Mouse (Mus musculus) adrenal gland, adult 2 months (tissue): ENCODE results near the gene Ppp1r18. TPM values are rescaled to one million over a fixed set of nuclear protein-coding genes. Genes with fewer than 3 reads are reported as not detected.

Experiments used
- DNase-seq: peaks from one replicate; pipeline ENCODE4 v3.0.0; 2021
- microRNA-seq, 2 experiments: library from miRNA; unstranded; fragments of <30 nt; microRNA quantifications; one replicate each; pipeline ENCODE4 v1.2.0; 2021
- polyA plus RNA-seq: library from polyadenylated mRNA; depleted of rRNA; stranded (reverse); fragments of >200 nt; gene quantifications from 2 replicates; pipeline ENCODE4 v1.2.3, GENCODE M21; 2012; rRNA removed
- total RNA-seq, 2 experiments: library from RNA; stranded (reverse); gene quantifications; 2 replicates each; pipeline ENCODE4 v1.2.3; 2021

Ppp1r18 gene
- total and polyA plus RNA-seq, 3 experiments = 27.3 to 42.6 (median 37.3) TPM

GRCm38 (mm10) chr17:35914975-35915374 is 49.6 kb downstream of the Ppp1r18 start:
- no peak for DNase-seq

DNA sequence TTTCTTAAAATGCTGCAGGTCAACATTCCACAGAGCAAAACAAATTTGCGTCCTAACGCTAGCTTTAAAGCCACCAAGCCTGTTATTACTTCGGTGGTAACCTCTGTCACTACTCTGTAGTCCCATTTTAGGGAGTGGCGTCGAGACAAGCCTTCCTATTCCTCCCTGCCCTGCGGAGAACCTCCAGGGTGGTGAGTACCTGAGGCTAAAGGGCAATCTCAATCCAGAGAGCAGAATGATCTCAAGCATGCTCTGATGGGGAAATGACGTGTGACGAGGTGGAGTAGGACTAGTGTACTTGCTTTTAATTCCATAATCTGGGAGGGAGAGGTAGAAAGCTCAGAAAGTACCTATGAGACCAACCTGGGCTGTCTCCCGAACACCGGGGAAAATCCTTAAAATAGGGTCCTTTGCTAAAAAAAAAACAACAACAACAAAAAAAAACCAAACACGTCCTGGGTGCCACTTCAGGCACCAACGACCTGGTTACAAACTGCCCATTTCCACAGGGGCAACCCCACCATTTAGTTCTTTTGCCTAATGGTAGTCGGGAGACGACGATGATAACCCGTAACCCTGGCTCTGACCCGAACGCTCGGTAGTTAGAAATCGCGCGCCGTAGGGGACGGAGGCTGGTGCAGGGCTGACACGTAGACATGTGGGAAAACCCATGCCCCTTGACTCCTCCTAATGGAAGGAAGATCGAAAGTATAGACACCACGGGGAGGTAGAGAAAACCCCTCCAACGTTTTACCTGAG is 50.3 kb downstream of the Ppp1r18 start:
- peak; percentile 68 for DNase-seq

GRCm38 (mm10) chr17:35916297-35917142 is 51.1 kb downstream of the Ppp1r18 start, which contains the start of the genes Mrps18b and Ppp1r10:
Gene Mrps18b, minus strand, starts transcription at chr17:35916389.
Gene Ppp1r10, plus strand, starts transcription at chr17:35916434.
- peak; percentile 99 for DNase-seq

- DNase-seq = no peak
Observed at GRCm38 (mm10) chr17:35917143-35917462, 51.7 kb downstream of the Ppp1r18 start.

DNA sequence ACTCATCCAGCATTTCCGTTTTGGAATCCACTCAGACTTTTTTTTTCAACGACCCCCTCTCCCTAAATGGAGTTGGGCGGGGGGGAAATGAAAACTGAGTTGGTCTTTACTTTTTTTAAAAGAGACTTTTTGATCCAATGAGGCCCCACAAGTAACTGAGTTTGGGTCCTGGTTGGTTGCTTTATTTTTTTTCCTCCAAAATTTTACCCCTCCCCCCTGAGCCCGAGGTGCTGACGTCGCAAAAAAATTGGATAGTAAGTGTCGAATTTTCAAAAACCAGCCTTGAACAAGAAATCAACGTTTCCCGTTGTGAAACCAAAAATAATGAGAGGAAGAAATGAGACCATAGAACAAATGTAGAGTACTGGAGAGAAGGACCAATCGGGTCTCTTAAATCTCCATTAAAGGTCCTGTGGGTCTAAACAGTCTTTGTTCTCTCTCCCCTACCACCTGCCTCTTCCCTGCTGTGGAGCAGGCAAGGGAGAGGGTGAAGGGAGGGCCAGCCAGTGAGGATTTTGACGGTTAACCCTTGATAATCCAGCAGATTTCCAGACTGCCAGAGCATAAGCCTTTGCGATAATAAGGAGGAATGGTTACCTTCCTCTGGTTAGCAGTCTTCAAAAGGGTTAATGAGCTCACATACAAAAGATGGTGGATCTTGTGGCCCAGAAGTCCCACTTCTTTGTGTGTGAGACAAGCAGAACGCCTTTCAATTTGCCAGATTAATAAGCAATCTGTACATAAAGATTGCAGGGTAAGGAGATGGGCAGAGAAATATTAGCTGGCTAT is 52.3 kb downstream of the Ppp1r18 start:
- DNase-seq = peak; percentile 48

DNA sequence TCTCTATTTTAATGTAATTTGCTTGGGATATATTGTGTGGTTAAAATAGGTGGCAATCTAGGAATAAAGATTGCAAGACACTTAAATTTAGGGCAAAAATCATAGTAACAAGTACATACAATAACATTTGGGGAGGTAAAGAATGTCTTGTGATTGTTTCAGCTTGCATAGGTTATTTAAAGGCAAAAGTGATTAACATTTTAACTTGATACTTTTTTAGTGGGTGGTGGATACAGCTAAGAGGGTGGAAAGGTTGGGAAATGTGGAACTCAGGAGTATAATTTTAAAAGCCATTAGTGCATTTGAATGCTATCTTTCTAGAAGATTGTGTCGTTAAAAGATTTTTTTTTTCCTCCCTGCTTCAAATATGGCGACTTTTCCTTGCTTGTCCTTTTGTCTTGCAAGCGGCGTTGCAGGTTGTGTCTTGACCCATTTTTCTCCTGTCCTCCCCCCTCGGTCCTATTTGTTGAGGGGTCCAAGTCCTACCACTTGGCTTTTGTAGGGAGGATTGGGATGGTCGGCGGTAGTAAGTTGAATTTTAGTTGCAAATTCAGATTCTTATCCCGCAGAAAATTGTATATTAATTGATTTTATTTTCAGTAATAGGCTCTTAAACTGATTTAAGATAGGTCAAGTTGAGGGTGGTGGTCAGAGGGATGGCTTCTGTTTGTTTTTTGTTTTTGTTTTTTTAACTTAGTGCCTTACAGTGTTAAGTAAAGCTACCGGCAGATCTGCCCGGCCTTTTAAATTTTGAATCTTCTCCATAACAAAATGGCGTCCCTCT is 53.1 kb downstream of the Ppp1r18 start:
- DNase-seq = peak; percentile 60

DNA sequence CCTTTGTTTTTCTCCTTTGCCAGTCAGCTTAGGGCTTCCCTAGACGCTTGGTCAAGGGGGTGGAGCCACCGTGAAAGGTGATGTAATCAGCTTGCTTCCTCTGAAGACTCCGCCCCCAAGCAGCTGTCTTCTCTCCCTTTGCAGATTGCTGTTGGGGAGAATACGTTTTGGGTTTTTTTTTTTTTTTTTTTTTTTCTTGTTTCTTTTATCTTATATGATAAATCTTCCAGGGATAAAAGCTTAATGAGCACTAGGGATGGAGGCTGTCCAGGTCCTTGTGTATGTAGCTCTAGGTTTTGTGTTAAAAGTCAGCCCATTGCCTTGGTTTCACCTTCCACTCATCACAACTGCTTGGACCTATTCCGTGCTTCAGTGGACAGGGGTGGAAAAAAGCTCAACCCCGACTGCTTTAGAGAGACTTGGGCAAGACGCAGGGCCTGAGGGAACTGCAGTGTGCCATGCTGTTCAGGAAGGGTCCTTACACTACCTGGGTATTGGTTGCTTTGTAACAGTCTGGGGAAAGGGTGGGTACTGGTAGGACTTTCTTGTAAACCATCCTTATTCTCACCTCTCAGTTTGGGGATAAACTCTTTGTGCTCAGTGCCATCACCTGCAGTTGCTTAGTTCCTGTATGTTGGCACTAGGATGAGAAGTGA is 53.8 kb downstream of the Ppp1r18 start:
- peak; percentile 96 for DNase-seq

GRCm38 (mm10) chr17:35919864-35920301 is 54.5 kb downstream of the Ppp1r18 start:
- no peak for DNase-seq

DNA sequence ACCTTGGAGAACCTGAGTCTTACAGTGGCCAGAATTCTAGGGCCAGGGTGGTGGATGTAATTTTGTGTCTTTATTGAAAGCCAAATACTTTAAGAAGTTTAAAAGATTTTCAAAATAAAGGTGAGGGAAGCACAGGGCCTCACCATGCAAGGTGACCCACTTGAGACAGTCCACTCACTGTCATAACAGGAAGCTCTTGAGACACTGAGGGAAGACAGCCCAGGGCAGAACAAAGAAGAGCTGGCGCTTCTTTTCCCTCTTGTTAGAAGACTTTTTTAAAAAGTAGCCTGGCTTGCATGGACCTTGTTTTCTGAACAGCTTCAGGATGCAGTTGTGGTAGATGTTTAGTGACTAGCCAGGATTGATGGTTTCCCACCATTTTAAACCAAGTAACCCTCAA is 55.0 kb downstream of the Ppp1r18 start:
- no peak for DNase-seq

DNA sequence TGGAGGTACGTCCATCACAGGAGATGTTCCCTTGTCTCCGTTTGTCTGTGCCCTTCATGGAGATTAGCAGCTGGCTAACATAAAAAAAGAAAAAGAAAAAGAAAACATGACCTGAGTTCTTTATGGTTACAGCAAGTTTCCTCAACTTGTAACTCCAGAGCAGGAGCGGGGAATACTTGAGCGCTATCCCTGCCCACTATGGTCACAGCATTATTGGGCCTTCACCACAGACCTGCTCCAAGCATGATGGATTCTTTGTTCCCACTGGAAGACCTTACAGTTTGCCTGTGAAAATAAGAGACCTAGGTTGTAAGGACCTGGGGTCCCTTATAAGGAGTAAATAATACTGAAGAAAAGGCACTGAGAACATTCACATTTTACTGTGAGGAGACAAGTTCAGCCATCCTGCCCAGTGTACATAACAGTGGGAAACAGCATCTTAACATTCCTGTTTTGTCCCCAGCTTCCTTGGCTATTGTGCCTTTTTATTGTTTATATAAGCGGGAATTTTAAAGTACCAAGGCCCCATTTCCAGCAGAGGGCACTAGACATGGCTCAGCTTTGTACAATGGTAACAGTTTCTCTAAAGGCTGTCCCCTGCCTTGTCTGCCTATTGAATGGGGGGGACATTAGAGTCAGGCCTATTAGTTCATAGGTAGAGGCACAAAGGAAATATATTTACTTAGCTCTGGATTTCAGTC is 55.6 kb downstream of the Ppp1r18 start:
- DNase-seq = no peak

GRCm38 (mm10) chr17:35921710-35922109 is 56.3 kb downstream of the Ppp1r18 start:
- DNase-seq = no peak

DNA sequence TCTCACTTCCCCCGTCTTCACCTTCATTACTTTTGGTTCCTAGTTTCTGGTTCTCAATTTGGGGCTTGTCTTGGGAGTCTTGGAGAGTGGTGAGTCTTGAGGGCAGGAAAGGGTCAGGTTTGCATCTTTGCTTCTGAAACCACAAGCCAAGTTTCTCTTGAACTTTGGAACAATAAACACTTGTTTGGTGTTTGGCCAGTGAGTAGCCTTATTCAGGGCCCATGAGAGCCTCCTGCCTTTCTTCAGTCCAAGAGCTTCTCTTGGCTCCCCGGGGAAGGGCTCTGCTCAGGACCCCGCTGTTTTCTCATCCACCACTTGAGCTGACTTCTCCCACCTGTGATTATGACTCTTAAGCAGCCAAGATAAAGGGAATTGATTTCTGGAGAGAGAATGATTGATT is 57.2 kb downstream of the Ppp1r18 start:
- no peak for DNase-seq

DNA sequence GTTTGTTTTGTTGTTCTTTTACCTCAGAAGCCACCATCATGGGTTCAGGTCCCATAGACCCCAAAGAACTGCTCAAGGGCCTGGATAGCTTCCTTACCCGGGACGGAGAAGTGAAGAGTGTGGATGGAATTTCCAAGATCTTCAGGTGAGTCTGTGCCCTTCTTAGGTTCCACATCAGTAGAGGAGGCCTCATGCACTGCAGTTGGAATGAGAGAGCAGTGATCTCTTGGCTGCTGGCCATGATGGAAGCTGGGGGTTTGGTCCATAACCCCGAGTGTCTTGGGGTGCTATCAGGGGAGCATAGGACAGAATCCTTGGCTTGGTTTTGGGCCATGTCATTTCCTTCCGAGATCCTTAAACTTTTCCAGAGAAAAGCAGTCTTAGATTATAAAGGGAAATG is 57.9 kb downstream of the Ppp1r18 start:
- no peak for DNase-seq

Small RNA genes within 50 kb of the gene (microRNA-seq; reads per million reads assigned to microRNA genes)
- gene Gm28033 (0.88 to 1.2 reads per million in 2 experiments), gene Mir1894 (0 to 0.41 reads per million in 2 experiments)

Other genes with a start within 250 kb of the Ppp1r18 start
- gene Gm9573, start 239.0 kb upstream of the Ppp1r18 start, total RNA-seq = not detected
- gene Gm9573, start 239.0 kb upstream of the Ppp1r18 start, polyA plus RNA-seq = not detected in 2 replicates
- not detected for gene Mucl3, start 221.9 kb upstream of the Ppp1r18 start, total RNA-seq
- gene Mucl3, start 221.9 kb upstream of the Ppp1r18 start, polyA plus RNA-seq = 0.18 TPM in 1 of 2 replicates, not detected in the other
- gene Vars2, start 198.0 kb upstream of the Ppp1r18 start, total RNA-seq = 10 to 100 TPM; 36.4 to 38.6 TPM
- 75.5 and 77.3 TPM in 2 replicates for gene Vars2, start 198.0 kb upstream of the Ppp1r18 start, polyA plus RNA-seq
- gene Gtf2h4, start 191.9 kb upstream of the Ppp1r18 start, total RNA-seq = 10 to 100 TPM; 18.6 to 25.3 TPM
- 22.5 and 23.4 TPM in 2 replicates for gene Gtf2h4, start 191.9 kb upstream of the Ppp1r18 start, polyA plus RNA-seq
- gene Ddr1, start 161.0 kb upstream of the Ppp1r18 start, total RNA-seq = 10 to 100 TPM; 30.0 to 58.8 TPM
- gene Ddr1, start 161.0 kb upstream of the Ppp1r18 start, polyA plus RNA-seq = 58.0 and 61.6 TPM in 2 replicates
- gene Ier3, start 43.9 kb upstream of the Ppp1r18 start, total RNA-seq = 10 to 100 TPM in 1 of 2 experiments, 1 to 10 TPM in 1; 9.6 to 13.8 TPM
- gene Ier3, start 43.9 kb upstream of the Ppp1r18 start, polyA plus RNA-seq = 17.1 and 17.6 TPM in 2 replicates
- 10 to 100 TPM; 59.0 to 74.4 TPM for gene Flot1, start 42.4 kb upstream of the Ppp1r18 start, total RNA-seq
- 61.0 and 66.2 TPM in 2 replicates for gene Flot1, start 42.4 kb upstream of the Ppp1r18 start, polyA plus RNA-seq
- gene Tubb5, start 27.3 kb upstream of the Ppp1r18 start, total RNA-seq = 100 to 1,000 TPM; 152 to 198 TPM
- 137 and 156 TPM in 2 replicates for gene Tubb5, start 27.3 kb upstream of the Ppp1r18 start, polyA plus RNA-seq
- gene Mdc1, start 24.1 kb upstream of the Ppp1r18 start, total RNA-seq = 10 to 100 TPM; 15.4 to 20.8 TPM
- gene Mdc1, start 24.1 kb upstream of the Ppp1r18 start, polyA plus RNA-seq = 3.6 and 5.9 TPM in 2 replicates
- 1 to 10 TPM; 3.3 to 4.8 TPM for gene Nrm, start 4.3 kb upstream of the Ppp1r18 start, total RNA-seq
- 9.3 and 11.7 TPM in 2 replicates for gene Nrm, start 4.3 kb upstream of the Ppp1r18 start, polyA plus RNA-seq
- 10 to 100 TPM; 40.5 to 46.2 TPM for gene Dhx16, start 14.2 kb downstream of the Ppp1r18 start, total RNA-seq
- gene Dhx16, start 14.2 kb downstream of the Ppp1r18 start, polyA plus RNA-seq = 42.6 and 46.1 TPM in 2 replicates
- 10 to 100 TPM; 51.6 to 52.6 TPM for gene 2310061I04Rik, start 31.8 kb downstream of the Ppp1r18 start, total RNA-seq
- gene 2310061I04Rik, start 31.8 kb downstream of the Ppp1r18 start, polyA plus RNA-seq = 112 and 122 TPM in 2 replicates
- gene Atat1, start 44.5 kb downstream of the Ppp1r18 start, total RNA-seq = 10 to 100 TPM; 27.4 to 40.0 TPM
- gene Atat1, start 44.5 kb downstream of the Ppp1r18 start, polyA plus RNA-seq = 128 and 145 TPM in 2 replicates
- 100 to 1,000 TPM; 111 to 114 TPM for gene Mrps18b, start 50.8 kb downstream of the Ppp1r18 start, total RNA-seq
- 91.6 and 101 TPM in 2 replicates for gene Mrps18b, start 50.8 kb downstream of the Ppp1r18 start, polyA plus RNA-seq
- 100 to 1,000 TPM in 1 of 2 experiments, 10 to 100 TPM in 1; 64.6 to 140 TPM for gene Ppp1r10, start 50.8 kb downstream of the Ppp1r18 start, total RNA-seq
- 24.7 and 32.8 TPM in 2 replicates for gene Ppp1r10, start 50.8 kb downstream of the Ppp1r18 start, polyA plus RNA-seq
- gene Abcf1, start 104.2 kb downstream of the Ppp1r18 start, total RNA-seq = 10 to 100 TPM; 83.5 to 86.8 TPM
- 66.0 and 78.9 TPM in 2 replicates for gene Abcf1, start 104.2 kb downstream of the Ppp1r18 start, polyA plus RNA-seq
- 10 to 100 TPM; 38.1 to 53.1 TPM for gene Gnl1, start 114.3 kb downstream of the Ppp1r18 start, total RNA-seq
- 26.9 and 29.6 TPM in 2 replicates for gene Gnl1, start 114.3 kb downstream of the Ppp1r18 start, polyA plus RNA-seq
- 10 to 100 TPM; 19.5 to 19.8 TPM for gene Prr3, start 114.6 kb downstream of the Ppp1r18 start, total RNA-seq
- 19.1 and 20.6 TPM in 2 replicates for gene Prr3, start 114.6 kb downstream of the Ppp1r18 start, polyA plus RNA-seq
- 1 to 10 TPM; 6.6 to 8.2 TPM for gene H2-T24, start 155.0 kb downstream of the Ppp1r18 start, total RNA-seq
- gene H2-T24, start 155.0 kb downstream of the Ppp1r18 start, polyA plus RNA-seq = 3.6 and 3.7 TPM in 2 replicates
- gene H2-T23, start 167.3 kb downstream of the Ppp1r18 start, total RNA-seq = 10 to 100 TPM; 49.7 to 65.2 TPM
- 156 and 162 TPM in 2 replicates for gene H2-T23, start 167.3 kb downstream of the Ppp1r18 start, polyA plus RNA-seq
- gene H2-T22, start 177.2 kb downstream of the Ppp1r18 start, total RNA-seq = 10 to 100 TPM; 32.2 to 42.9 TPM
- gene H2-T22, start 177.2 kb downstream of the Ppp1r18 start, polyA plus RNA-seq = 34.7 and 38.6 TPM in 2 replicates
- under 1 TPM in 1 of 2 experiments, not detected in 1; 0.23 TPM for gene Gm6034, start 177.4 kb downstream of the Ppp1r18 start, total RNA-seq
- 0.10 and 0.50 TPM in 2 replicates for gene Gm6034, start 177.4 kb downstream of the Ppp1r18 start, polyA plus RNA-seq
- gene Gm11127, start 192.8 kb downstream of the Ppp1r18 start, total RNA-seq = 1 to 10 TPM; 4.4 to 8.2 TPM
- not detected in 2 replicates for gene Gm11127, start 192.8 kb downstream of the Ppp1r18 start, polyA plus RNA-seq